Mouse (Mus musculus): Measurements from ENCODE around the gene Rab5if. TPM values are rescaled to one million over a fixed set of nuclear protein-coding genes. Genes with fewer than 3 reads are reported as not detected.
"Not testable (repeated sequence)": the region's sequence is repeated elsewhere in the genome, so short reads cannot be mapped to it uniquely, and the experiment has no call there.

Gene Rab5if
- total and polyA plus RNA-seq, 3 experiments, result 64.4 to 116 (median 104) TPM

- no peak overlapping the region for H3K9ac ChIP-seq (ENCODE audit: low read depth, low read length)
- no peak overlapping the region for H3K4me3 ChIP-seq
- intact Hi-C loops (cut with DNase I), result loop anchor here (10.0 kb wide), 1 partner anchor 304 kb away; the partner anchor contains the start of gene Aar2
- no peak overlapping the region for H3K27ac ChIP-seq
- H3K79me2 ChIP-seq (replicated peaks; ENCODE audit: control insufficient read depth, insufficient read depth, low read length), result no peaks in the 10 kb centered on the region
- no peak for DNase-seq
- H3K36me3 ChIP-seq (ENCODE audit: control insufficient read depth, insufficient read depth, low read length), result no peaks in the 10 kb centered on the region
- H3K4me1 ChIP-seq (ENCODE audit: control insufficient read depth, insufficient read depth, low read length), result no peaks in the 10 kb centered on the region
- no peak for TF ChIP-seq CTCF (IDR thresholded peaks at IDR 0.05)
- TF ChIP-seq POLR2A (IDR thresholded peaks at IDR 0.05; ENCODE audit: insufficient read depth, low read depth, low read length), result no peak
- no peak for TF ChIP-seq EP300 (IDR thresholded peaks at IDR 0.05; ENCODE audit: insufficient read depth, low read depth, low read length)
- H3K27me3 ChIP-seq (ENCODE audit: control insufficient read depth, insufficient read depth, low read length), result no peaks in the 10 kb centered on the region
- WGBS, result 68% methylated on average over 6 of the region's 6 CpGs
Observed at GRCm38 (mm10) chr2:156848526-156849182, 14.3 kb upstream of the Rab5if start.

- DNase-seq, result no peak
- TF ChIP-seq POLR2A (IDR thresholded peaks at IDR 0.05; ENCODE audit: insufficient read depth, low read depth, low read length), result no peak
- TF ChIP-seq CTCF (IDR thresholded peaks at IDR 0.05), result no peak
- TF ChIP-seq EP300 (IDR thresholded peaks at IDR 0.05; ENCODE audit: insufficient read depth, low read depth, low read length), result no peak
- no peaks in the 10 kb centered on the region for H3K36me3 ChIP-seq (ENCODE audit: control insufficient read depth, insufficient read depth, low read length)
- H3K4me3 ChIP-seq, result no peak overlapping the region
- no peaks in the 10 kb centered on the region for H3K27me3 ChIP-seq (ENCODE audit: control insufficient read depth, insufficient read depth, low read length)
- H3K79me2 ChIP-seq (replicated peaks; ENCODE audit: control insufficient read depth, insufficient read depth, low read length), result no peaks in the 10 kb centered on the region
- 84% methylated on average over 5 of the region's 5 CpGs for WGBS
- H3K4me1 ChIP-seq (ENCODE audit: control insufficient read depth, insufficient read depth, low read length), result no peaks in the 10 kb centered on the region
- no peak overlapping the region for H3K27ac ChIP-seq
- intact Hi-C loops (cut with DNase I), result no loop called here
- no peak overlapping the region for H3K9ac ChIP-seq (ENCODE audit: low read depth, low read length)
Observed at GRCm38 (mm10) chr2:156850505-156850904, 12.4 kb upstream of the Rab5if start.

DNA sequence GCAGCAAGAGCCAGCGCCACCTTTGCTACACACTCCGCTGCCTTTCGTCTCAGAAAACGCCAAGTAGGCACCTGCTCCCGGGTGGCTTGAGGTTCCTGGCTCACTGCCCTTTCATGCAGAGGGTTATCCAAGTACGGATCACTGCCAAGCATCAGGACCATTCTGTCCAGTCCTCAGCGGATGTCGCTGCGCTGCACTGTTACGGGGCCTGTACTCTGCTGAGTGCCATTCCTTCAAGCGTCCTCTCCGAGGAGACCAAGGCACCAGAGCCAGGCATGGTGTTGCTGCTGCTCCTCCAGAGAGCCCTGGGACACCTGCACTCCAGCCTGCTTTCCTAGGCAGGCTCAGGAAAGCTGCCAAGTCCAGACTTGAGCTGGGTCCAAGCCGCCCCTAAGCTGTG, 9.3 kb upstream of the Rab5if start:
- H3K4me1 ChIP-seq (ENCODE audit: control insufficient read depth, insufficient read depth, low read length); H3K27me3 ChIP-seq (ENCODE audit: control insufficient read depth, insufficient read depth, low read length); H3K36me3 ChIP-seq (ENCODE audit: control insufficient read depth, insufficient read depth, low read length); H3K27ac ChIP-seq; DNase-seq; H3K4me3 ChIP-seq; H3K79me2 ChIP-seq (replicated peaks; ENCODE audit: control insufficient read depth, insufficient read depth, low read length); H3K9ac ChIP-seq (ENCODE audit: low read depth, low read length); intact Hi-C loops (cut with DNase I): not testable (repeated sequence)
- 58% methylated on average over 10 of the region's 13 CpGs for WGBS

GRCm38 (mm10) chr2:156853999-156854771, 8.7 kb upstream of the Rab5if start:
- WGBS, result 44% methylated on average over 13 of the region's 13 CpGs
- TF ChIP-seq CTCF (IDR thresholded peaks at IDR 0.05), result peak; percentile 56
- H3K79me2 ChIP-seq (replicated peaks; ENCODE audit: control insufficient read depth, insufficient read depth, low read length); H3K4me1 ChIP-seq (ENCODE audit: control insufficient read depth, insufficient read depth, low read length); H3K27me3 ChIP-seq (ENCODE audit: control insufficient read depth, insufficient read depth, low read length); intact Hi-C loops (cut with DNase I); H3K36me3 ChIP-seq (ENCODE audit: control insufficient read depth, insufficient read depth, low read length); H3K9ac ChIP-seq (ENCODE audit: low read depth, low read length); H3K4me3 ChIP-seq; H3K27ac ChIP-seq: not testable (repeated sequence)
- peak; percentile 23 to 50 for DNase-seq

- Histone ChIP-seq H3K27me3 (ENCODE audit: control insufficient read depth, insufficient read depth, low read length) (no peaks in the 10 kb centered on the region), H3K79me2 (replicated peaks; ENCODE audit: control insufficient read depth, insufficient read depth, low read length) (no peaks in the 10 kb centered on the region; the same call in 1 of the 2 replicates), H3K4me3 (no peak overlapping the region), H3K27ac (no peak overlapping the region), H3K4me1 (ENCODE audit: control insufficient read depth, insufficient read depth, low read length) (peaks cover 1% of the 10 kb centered on the region; the same call in 1 of the 2 replicates), H3K9ac (ENCODE audit: low read depth, low read length) (no peak overlapping the region), H3K36me3 (ENCODE audit: control insufficient read depth, insufficient read depth, low read length) (peaks cover 3% of the 10 kb centered on the region; the same call in 1 of the 2 replicates)
- WGBS, result 91% methylated on average over 1 of the region's 1 CpGs
- no peak for DNase-seq
- intact Hi-C loops (cut with DNase I), result no loop called here
- no peak for TF ChIP-seq EP300 (IDR thresholded peaks at IDR 0.05; ENCODE audit: insufficient read depth, low read depth, low read length)
- TF ChIP-seq CTCF (IDR thresholded peaks at IDR 0.05), result no peak
- TF ChIP-seq POLR2A (IDR thresholded peaks at IDR 0.05; ENCODE audit: insufficient read depth, low read depth, low read length), result no peak
Observed at GRCm38 (mm10) chr2:156856311-156856710, 6.6 kb upstream of the Rab5if start.

DNA sequence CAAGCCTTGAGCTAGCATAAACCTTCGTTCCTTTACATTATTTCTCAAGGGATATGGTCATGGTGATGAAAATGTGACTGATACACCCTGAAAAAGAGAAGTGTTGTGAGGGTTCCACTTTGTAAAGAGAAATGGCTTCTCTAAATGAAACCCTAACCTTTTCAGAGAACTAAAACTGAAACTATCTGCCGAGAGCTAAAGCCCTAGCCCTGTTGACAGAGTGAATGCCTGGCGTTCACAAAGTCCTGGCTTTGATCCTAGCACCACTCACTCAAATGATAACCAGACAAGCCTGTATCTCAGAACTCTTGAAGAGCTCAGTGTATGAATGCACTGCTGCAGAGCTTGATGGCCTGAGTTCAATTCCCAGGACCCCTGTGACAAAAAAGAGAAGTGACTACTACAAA, 5.5 kb upstream of the Rab5if start:
- Histone ChIP-seq H3K27ac (no peak overlapping the region), H3K79me2 (replicated peaks; ENCODE audit: control insufficient read depth, insufficient read depth, low read length) (peaks cover 2% of the 10 kb centered on the region; the same call in 1 of the 2 replicates), H3K27me3 (ENCODE audit: control insufficient read depth, insufficient read depth, low read length) (no peaks in the 10 kb centered on the region), H3K9ac (ENCODE audit: low read depth, low read length) (no peak overlapping the region), H3K36me3 (ENCODE audit: control insufficient read depth, insufficient read depth, low read length) (peaks cover 6% of the 10 kb centered on the region; the same call in 1 of the 2 replicates), H3K4me1 (ENCODE audit: control insufficient read depth, insufficient read depth, low read length) (peaks cover 4% of the 10 kb centered on the region), H3K4me3 (no peak overlapping the region)
- TF ChIP-seq POLR2A (IDR thresholded peaks at IDR 0.05; ENCODE audit: insufficient read depth, low read depth, low read length) (no peak), CTCF (IDR thresholded peaks at IDR 0.05) (no peak), EP300 (IDR thresholded peaks at IDR 0.05; ENCODE audit: insufficient read depth, low read depth, low read length) (no peak)
- DNase-seq, result no peak
- WGBS, result 33% methylated on average over 3 of the region's 3 CpGs
- intact Hi-C loops (cut with DNase I), result no loop called here

Measured in heart, adult 2 months (tissue).